Mouse (Mus musculus) ES-Bruce4 (cell line): ENCODE data around the gene Rybp.

Experiments
- CTCF ChIP-seq: IDR thresholded peaks from one replicate; pipeline ENCODE4 v1.8.1; 2011; ENCODE audit warnings: low read depth, low read length
- EP300 ChIP-seq: IDR thresholded peaks from 2 replicates; pipeline ENCODE4 v1.6.1; 2011; ENCODE audit warnings: low read depth, low read length; ENCODE audit not compliant: insufficient read depth

DNA sequence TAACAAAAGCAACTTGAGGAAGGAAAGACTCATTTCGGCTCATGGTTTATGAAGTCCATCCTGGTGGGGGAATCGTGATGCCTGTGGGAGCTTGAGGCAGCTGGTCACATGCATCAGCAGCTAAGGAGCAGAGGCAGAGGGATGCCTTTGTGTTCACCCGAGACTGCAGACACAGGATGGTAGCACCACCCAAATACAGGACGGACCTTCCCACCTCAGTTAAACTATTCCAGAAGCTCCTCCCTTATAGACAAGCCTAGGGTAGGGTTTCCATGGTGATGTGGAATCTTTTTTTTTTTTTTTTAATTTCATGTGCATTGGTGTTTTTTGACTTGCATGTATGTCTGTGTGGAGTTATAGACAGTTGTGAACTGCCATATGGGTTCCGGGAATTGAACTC lies 64.4 kb downstream of the Rybp start:
- TF ChIP-seq EP300 (no peak), CTCF (no peak)
